Mouse (Mus musculus) embryo, embryonic 9.5 days (tissue): ENCODE data around the gene 4933407L21Rik.
"Not testable (repeated sequence)": the region's sequence is repeated elsewhere in the genome, so short reads cannot be mapped to it uniquely, and the experiment has no call there.

Experiments used
- DNase-seq: peaks from one replicate; pipeline ENCODE4 v3.0.0-alpha.2; 2017; ENCODE audit errors: extremely low spot score

Gene 4933407L21Rik

DNA sequence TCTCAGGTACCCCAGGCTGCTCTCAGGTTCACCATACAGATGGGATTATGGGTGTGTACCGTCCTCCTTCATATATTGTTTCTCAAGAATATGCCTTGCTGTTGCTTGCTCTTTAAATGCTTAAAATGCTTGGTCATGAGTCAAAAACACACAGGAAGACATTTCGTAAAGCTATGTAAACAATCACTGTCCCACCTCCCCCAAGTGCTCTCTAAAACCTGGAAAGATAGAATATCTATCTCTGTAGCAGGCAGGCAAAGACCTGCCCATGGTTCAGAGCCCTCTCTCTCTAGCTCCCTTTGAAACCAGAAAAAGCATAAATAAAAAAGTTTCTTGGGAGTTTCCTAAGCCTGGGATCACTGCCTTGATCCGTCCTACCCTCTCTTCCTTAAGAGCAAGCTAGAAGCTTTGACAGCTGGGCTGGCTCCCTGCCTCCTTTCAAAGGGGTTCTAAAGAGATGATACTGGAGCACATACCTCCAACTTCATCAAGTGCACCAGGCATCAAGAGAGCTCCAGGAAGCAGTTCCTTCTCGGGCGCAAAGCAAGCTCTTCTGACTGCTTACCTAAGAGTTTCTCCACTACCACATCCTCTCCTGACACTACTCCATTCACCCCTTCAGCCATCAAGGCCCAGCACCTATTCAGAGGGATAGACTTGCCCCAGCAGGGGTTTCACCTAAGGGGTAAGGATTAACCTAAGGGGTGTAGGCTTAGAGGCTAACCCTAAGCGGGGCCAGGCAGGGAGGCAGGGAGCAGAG is 31.0 kb downstream of the 4933407L21Rik start:
- no peak for DNase-seq

DNA sequence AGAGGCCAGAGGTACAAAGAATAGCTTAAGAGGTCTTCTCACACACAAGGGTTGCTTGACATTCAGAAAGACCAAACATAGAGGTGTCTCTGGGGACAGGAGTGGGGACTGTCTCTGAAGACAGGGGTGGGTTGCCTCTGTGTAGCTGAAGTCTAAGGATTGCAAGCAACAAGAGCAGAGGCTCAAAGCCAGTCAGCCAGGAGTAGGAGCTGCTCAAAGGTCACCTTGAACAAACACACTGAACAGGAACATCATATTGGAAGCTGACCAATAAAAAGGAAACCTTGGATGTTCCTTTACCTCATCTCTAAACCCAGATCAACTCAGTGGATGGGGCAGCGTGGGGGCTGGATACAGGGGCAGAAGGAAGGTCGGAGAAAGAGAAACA is 31.6 kb downstream of the 4933407L21Rik start:
- no peak for DNase-seq

DNA sequence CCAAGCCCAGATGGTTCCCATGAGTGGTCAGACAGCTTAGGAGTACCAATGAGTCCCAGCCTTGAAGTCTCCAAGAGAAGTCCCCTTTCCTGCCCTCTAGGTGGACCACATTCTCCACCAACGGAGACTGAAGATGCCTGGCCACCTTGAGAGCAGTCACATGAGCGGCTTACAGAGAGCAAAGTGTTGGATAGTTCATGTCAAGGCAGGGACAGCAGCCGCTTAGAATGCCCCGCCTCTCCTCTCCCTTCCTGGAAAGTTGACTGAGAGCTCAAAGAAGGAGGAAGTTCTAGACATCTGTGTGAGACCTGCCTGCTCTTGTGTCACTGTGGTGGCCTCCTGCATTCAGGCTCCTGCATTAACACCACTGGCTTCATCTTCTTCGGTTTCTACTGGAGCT is 32.6 kb downstream of the 4933407L21Rik start, which contains the start of gene Gpr55:
Gpr55 (minus strand) TSS at position 135 of the 400 bp plus-strand sequence.
- no peak for DNase-seq

DNA sequence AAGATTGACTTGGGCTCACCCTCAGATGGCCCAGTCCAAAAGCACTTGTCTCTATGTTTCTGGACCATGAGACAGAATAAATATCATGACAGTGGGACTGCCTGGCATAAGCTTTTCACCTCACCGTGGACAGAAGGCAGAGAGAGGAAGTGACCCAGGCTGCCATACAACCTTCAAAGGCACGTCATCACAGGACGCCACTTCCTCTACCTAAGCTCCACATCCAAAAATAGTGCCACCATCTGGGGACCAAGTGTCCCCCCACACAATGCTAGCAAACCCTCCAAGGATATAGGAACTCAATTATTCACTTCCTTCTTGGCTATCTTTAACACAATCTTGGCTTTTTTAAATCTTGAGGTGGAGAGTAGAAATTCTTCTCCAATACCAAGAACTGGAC is 33.8 kb downstream of the 4933407L21Rik start:
- no peak for DNase-seq

DNA sequence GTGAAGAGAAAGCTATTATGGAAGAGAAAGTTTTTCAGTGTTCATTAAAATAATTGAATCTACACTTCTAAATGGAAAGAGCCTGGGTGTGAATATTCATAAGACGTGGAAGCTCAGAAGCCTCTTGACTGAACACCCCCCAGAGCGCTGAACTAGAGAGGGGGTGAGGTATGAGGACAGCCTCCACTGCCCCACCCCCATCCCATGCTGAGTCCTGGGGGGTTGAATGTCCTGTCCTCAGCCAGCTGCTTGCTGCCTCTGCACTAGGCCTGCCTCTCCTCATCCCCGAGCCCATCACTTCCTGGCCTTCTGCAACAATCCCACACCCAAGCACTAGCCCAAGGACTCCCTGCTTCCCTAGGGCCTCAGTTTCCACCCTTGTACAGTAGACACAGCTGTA is 37.6 kb downstream of the 4933407L21Rik start:
- no peak for DNase-seq

DNA sequence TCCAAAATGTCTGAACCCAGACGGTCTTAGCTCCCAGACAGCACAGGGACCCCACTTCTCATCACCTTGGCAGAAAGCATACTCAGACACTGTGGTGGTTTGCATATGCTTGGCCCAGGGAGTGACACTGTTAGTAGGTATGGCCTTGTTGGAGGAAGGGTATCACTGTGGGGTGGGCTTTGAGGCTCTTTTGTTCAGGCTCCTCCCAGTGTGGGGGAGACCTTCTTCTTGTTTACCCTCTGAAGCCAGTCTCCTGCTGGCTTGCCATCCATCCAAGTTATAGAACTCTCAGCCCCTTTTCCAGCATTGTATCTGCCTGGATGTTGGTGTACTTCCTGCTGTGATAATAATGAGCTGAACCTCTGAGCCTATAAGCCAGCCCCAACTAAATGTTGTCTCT is 40.8 kb downstream of the 4933407L21Rik start:
- no peak for DNase-seq

DNA sequence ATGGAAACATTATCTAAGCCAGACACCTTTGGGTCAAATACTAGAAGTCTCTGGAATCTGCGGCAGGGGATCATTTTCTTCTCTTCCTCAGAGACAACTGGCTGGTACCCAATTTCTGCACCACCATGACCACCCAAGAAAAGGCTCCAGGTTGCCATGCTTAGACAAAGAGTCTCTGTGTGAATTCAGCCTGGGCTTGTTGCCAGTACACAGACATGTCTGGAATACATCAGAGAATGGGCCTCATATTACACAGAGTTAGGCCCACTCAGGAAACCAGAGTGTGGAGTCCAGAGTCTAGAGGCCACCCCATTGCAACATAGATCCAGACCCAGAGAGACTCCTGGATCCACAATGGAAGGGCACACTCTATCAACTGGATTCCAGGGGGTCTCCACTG is 41.2 kb downstream of the 4933407L21Rik start:
- DNase-seq, result no peak

DNA sequence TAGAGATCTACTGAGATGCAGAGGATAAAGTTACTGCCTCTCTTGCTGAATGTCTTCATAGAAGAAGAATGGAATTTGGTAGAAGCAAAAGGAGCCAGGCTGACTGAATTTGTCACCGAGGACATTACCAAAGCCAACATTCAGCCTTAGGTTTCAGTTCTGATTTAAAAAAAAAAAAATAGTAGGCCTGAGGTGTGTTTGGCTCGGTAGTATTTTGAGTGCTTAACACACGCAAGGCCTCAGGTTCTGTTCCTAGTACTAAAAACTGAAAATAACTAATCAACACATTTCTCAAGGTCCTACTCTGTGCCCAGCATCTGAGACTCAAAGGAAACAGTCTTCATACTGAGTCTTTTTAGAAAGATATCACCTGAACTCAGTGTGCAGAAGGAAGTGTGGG is 42.8 kb downstream of the 4933407L21Rik start:
- no peak for DNase-seq

DNA sequence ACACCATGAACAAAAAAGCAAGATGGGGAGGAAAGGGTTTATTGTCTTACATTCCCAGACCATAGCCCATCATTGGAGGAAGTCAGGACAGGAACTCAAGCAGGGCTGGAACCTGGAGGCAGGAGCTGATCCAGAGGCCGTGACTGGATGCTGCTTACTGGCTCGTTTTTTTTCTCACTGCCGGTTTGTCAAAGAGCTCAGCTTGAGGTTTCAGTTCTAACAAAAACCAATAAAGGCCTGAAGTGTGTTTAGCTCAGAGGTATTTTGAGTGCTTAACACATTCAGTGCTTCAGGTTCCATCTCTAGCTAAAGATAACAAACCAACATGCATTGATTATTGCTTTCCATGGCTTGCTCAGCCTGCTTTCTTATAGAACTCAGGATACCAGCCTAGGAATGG is 44.1 kb downstream of the 4933407L21Rik start:
- DNase-seq, result no peak

DNA sequence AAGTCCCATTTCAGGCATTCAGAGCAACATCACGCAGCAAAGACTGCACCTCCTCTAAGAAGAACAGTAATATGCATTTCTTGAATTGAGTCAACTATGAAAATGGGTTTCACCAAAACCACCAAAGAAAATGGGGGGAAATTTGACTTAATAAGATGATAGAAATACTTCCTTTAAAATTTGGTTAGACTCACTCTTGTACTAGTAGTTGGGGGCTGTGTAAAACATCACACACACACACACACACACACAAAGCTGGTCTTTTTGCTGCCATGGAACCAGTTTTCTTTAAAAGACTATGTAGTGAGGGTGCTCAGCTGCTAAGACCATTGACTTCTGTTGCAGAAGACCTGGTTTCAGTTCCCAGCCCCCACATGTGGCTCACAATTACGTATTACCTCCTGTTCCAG is 45.2 kb downstream of the 4933407L21Rik start:
- DNase-seq, result no peak

DNA sequence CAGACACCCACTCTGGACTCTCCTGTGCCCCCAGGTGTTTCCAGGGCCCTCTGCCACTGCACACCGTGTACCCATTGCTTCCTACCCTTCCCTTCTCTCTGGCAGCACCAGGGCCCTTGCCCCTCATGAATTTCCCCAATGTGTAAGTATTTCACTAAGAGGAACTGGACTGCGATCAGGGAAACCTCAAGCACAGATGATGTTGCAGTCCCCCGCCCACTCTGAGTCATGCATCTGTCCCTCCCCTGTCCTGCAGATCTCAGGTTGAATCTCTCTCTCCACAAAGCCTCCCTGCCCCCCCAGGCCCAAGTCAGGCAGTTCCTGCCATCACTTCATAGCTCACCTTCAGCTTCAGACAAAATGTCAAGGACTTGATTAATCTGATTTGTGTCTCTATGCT is 49.4 kb downstream of the 4933407L21Rik start:
- DNase-seq, result no peak

DNA sequence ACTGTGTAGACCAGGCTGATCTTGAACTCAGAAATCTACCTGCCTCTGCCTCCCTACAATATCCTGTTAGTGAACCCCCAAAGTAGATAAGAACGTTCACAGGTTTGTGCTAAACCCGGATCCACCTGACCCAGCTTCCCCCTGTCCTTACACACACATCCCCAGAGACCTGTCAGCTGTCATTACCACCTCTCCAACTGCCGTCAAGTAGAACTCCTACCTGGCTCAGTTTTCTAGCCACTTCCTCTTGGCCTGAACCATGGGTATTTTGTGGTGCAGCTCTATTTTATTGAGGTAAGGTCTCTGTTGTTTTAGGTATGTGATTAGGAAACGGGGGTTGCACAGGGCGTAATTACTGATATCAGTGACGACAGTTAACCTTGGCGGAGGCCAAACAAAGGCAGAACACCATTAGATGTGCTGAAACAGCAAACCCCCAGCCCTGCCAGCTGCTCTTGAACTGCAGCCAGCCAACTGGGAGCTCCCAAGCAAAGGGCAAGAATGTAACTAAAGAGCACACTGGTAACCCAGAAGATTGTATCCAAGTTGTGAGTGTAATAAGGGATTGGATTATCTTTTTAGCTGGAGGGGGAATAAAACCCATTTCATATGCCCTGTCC is 53.6 kb downstream of the 4933407L21Rik start:
- no peak for DNase-seq

DNA sequence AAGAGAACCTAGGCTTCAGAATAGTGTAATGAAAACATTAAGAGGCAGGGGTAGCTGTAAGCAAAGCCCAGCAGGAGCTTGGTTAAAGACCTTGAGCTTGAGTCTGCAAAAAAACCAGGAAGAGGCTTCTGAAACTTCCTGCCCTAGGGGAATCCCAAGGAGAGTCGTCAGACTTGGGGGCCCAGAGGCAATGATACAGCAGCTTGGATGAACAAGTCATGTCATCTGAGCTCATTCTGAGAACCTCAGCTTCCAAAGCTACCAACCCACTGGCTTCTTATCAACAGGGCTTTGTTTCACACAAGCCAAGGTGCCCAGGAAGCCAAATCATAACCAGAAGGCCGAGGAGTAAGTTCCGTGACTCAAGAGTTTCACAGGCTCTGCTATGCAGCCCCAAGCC is 57.5 kb downstream of the 4933407L21Rik start:
- no peak for DNase-seq

DNA sequence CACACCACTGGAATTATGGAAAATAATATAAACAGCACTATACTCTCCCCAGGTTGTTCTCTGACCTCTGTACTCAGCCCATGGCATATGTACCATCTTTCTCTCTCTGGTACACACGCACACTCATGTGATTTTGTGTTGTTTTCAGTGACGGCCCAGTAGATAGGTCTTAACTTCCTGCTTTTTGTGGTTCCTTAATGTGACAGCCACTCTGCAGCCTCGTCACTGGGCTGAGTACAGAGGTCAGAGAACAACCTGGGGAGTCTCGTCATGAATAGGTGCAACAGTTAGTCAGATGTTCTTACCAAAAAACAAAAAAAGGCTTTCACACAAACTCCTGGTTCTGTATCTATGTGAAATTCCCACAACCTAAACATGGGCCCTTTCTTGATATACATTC is 60.1 kb downstream of the 4933407L21Rik start:
- no peak for DNase-seq

DNA sequence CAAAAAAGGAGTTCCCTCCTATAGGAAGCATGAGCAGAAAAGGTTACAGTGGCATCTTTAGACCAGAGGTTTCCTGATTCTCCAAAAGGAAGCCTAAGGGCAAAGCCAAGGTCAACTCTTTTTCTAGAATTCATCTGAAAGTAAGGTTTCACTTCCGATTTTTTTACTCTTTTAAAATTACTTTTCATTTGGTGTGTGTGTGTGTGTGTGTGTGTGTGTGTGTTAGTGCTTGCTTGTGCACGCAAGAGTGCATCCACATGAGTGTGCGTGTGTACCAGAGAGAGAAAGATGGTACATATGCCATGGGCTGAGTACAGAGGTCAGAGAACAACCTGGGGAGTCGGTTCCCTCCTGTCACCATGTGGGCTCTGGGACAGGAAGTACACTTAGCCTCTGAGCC is 60.6 kb downstream of the 4933407L21Rik start:
- not testable (repeated sequence) for DNase-seq
